Mouse (Mus musculus) liver, postnatal 0 days (tissue): ENCODE results near the gene Fam189a1.

Source experiments
- CTCF ChIP-seq: sonication (generic); IDR thresholded peaks from 2 replicates; pipeline ENCODE4 v1.5.1; 2016; ENCODE audit warnings: antibody characterized with exemption, low read depth
- EP300 ChIP-seq: IDR thresholded peaks from 2 replicates; pipeline ENCODE4 v1.6.1; 2016; ENCODE audit warnings: antibody characterized with exemption, low read depth, mild to moderate bottlenecking

DNA sequence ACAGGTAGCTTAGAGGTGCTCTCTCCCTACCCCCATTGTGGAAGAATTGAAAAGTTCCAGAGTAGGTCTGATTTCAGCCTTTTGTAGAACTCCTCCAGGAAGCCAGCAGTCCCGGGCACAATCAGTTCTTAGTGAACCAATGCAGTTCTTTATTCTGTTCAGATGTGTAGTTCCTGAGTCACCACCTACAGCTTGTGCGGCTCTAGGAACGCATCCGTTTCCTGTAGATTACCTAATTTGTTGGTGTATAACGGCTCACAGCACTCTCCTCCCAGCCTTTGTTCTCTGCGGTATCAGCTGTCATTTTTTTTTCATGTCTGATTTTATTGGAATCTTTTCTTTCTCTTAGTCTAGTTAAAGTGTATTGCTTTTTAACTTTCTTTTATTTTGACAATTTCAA lies 70.4 kb downstream of the Fam189a1 start:
- no peak for TF ChIP-seq CTCF
- TF ChIP-seq EP300 = no peak
